Mouse (Mus musculus) frontal cortex, postnatal 14 days (tissue): ENCODE data around the gene Fam161a.

Experiments used
- DNase-seq, 2 experiments: peaks; one replicate each; pipeline ENCODE4 v3.0.0; 2022; ENCODE audit warnings: low spot score in 2 of 2

Fam161a gene

DNA sequence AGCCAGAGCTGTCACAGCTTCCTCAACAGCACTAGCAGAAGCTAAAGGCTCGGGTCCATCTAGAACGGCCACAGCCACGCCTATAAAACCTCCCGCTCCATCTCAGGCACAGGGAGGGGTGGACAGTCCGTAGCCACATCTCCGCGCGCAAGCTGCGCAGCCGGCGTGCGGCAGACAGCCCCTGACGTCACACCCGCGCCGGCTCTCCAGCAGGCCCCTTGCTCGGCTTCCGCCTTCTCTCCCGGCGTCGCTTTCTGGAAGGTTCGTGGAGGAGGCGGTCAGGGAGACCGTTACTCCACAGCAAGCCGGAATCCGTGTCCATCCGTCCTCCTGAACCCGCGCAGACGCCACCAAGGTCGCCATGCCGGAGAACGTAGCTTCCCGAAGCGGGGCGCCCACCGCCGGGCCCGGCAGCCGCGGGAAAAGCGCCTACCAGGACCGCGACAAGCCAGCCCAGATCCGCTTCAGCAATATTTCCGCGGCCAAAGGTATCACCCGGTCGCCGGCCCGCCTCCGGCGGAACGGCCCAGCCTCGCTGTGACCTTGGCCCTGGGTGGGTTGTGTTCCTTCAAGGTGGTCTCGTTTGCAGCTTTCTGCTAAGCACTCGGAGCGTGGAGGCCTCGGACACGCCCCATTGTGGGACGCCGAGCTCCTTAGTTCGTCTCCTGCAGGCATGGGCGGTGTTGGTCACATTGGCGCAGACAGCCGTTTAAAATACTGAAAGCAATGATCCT, 16.8 kb upstream of the Fam161a start, which contains the start of gene Cct4:
Gene Cct4, plus strand, starts transcription at position 127 of the 734 bp plus-strand sequence.
- peak; percentile 85 to 88 for DNase-seq

DNA sequence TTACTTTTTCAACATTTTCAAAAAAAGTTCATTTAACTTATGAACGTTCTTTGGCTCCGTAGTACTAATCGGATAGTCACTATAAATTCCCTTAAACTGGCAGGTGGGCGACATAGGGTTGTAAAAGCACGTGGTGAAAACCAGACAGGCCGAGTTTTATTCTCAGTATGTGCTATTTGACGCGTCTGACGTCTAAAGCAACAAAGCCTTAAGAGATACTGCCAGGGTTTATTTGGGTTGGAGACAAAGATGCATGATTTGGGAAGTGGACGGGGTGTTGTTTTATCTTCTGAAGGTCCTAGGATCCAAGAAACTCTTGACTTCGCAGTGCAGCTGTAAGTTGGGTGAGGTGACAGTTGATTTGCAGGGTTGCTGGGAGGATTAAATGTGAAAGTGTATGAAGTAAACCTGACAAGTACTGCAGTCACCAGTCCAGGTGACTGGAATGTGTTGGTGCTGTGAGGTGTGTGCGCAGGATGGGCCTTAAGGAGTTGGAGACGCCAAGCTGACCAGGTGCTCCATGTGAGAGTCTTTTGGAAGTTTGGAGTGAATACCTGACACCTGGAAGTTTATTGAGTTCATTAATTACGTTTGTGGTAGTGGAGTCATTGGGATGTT, 16.0 kb upstream of the Fam161a start:
- DNase-seq = no peak

DNA sequence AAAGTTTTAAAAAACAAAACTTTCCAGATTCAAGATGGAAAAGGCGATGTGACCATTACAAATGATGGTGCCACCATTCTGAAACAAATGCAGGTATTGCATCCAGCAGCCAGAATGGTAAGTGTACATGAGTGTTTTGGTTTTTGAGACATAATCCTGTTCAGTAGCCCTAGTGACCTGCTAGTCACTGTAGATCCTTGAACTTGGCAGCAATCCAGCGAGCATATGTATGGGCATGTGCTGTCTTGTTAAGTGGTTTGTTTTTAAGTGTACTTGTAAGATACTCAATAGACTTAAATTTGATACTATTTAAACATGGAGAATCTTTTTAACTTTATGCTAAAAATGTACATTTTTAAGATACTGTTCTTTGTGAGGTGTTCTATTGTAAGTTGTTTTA, 13.1 kb upstream of the Fam161a start:
- no peak for DNase-seq

DNA sequence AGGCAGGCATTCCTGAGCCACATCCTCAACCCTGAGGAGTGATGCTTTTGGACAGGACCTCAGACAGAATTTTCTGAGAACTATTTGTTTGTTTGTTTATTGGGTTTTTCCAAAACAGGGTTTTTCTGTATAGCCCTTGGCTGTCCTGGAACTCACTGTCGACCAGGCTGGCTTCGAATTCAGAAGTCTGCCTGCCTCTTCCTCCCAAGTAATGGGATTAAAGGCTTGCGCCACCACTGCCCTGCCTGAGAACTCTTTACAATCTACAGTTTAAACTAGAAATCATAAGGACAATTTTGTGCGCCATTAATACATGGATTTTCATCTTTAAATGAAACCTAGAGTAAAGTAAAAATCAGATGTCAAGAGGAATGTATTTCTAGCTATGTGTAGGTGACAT, 11.9 kb upstream of the Fam161a start:
- DNase-seq = no peak

DNA sequence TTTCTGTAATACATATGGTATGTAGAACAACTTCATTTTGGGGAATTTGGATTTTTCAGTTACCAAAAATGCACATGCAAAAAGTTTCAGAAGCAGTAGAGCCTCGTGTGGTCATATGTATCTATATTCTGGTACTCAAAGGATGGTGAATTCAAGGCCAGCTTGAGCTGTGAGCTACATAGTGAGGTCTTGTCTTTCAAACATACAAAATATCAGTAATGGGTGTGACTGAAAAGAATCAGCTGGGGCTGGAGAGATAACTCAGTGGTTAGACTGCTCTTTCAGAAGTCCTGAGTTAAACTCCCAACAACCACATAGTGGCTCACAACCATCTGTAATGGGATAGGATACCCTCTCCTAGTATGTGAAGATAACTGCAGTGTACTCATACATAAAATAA, 9.0 kb upstream of the Fam161a start:
- DNase-seq = no peak

DNA sequence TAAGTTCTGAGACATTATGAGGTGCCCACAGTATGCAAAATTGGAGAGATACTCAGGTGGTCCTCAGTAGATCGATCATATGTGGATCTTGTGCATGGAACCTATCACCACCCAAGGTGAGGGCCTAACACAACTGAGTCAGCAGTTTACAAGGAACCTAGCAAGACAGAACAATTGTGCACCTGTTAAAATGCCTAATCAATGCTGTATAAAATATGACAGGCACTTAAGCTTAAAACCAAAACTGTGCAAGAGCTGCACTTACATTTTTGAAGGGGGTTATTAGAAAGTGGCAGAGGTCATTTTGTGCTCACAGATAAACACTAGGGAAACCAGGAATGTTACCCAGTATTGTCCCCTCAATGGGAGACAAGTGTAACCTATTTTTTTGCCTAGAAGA, 2.1 kb upstream of the Fam161a start:
- DNase-seq = no peak

DNA sequence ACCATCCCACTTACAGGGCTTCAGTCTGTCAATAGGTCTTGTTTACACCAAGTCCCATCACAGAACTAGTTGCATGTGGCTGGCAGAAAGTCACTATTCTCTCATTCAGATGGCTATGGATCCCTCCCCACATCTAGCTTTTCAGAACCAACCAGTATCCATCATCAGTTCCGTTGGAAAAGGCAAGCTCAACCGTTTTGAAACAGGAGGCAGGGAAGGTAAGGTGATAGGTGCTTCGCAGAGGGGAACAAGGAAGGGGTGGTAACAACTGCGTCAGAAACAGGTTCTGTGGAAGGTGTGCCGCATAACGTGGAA, 208 bp upstream of the Fam161a start:
- no peak for DNase-seq

DNA sequence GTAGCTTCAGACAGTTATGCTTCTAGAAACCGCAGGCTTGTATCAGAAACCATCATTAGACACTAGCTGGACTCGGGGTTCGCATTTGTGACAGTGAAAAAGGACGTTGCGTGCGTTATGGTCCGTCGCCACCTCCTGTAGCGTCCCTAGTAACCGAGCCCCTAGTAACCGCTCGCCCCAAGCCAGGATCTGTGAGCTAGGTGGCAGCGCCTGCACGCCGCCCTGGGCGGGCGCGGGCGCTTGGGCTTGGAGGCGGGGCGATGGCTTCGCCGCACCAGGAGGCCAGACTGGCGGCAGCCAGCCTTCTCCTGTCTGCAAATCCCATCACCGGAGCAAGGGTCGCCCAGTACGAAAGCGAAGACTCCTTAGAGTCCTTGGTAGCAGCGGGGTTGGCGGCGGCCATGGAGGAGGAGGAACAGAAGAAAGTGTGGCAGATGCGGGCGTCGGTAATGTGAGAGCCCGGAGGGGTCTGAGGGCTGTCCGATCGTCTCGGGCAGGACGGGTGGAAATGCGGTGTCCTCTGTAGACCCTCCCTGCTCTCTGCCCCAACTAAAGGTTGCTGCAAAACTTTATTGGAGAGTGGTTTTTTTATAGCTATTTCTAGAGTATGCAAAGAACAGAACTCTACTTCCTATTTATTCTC, 971 bp downstream of the Fam161a start:
- peak; percentile 71 for DNase-seq

DNA sequence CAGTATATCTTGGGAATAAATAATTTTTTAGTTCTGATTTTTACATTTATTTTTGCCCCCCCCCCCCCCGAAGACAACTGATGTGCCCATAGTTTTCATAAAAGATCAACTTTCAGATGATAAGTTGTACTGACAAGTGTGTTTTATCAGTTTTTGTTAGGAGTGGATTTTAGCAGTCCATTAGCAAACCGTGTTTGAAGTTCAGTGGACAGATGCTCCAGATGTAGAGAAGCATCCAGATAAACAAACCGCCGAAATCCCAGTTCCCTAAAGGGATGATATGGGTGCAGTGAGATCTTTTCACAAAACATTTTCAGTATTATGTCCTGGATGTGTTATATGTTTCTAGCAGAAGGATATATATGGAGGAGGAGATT, 1.5 kb downstream of the Fam161a start:
- DNase-seq = no peak

DNA sequence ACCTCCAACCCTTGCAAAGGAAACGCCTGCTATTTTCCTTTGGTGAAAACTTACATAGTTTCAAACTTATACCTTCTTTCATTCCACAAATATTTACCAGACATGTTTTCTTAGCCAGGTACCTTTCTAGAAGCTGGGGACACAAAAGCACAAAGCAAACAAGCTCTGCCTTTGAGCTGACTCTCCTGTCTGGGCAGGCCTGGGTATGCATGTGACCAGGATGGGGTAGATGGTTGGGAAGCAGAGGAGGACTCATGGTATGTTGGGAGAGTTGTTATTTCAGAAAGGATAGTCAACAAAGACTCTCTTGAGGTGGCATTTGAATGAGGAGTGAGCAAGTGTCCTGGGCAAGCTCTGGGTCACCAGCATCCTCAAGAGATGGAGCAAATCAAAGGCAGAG, 5.8 kb downstream of the Fam161a start:
- no peak for DNase-seq

DNA sequence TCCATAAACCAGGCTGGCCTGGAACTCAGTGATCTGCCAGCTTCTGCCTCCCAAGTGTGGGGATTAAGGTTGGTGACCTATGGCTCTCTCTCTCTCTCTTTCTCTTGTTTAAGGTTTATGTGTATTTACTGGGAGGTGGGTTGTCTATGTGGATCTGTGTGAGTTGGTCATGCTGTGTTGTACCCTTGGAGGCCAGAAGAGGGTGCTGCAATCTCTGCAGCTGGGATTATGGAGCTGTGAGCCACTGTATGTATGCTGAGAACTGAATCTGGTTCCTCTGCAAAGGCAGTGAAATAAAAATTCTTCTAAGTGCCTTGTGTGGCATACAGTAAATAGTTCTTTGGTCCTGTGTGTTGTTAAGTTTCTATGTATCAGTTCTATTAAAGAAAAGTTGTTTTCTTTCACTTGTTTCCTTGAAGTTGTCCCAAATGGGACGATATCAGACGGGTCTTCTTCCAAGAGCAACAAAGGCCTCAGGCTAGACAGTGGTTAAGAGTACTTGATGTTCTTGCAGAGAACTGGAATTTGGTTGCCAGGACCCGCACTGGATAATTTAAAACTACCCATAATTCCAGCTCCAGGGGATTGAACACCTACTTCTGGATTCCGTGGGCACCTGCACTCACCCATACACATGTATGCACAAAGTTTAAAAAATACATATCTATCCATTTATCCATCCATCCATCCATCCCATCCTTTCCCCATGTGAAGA, 6.4 kb downstream of the Fam161a start:
- DNase-seq = no peak

DNA sequence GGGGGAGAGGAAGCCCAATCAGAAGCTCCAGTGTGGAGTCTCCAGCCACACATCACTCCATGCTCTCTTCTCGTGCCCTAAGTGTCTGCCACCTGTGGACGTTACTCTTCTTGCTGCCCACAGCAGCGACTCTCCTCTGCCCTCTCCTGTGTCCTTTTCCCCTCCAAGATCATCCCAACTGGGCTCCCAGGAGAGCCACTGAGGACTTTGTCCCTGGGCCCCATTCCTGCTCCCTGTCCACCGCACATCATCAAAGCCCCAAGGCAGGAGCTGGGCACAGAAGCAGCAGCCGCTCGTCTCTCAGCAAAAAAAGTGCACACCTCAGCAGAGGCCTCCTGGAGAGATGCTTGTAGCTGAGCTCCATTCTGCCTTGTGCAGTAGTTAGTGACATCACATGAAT, 7.7 kb downstream of the Fam161a start:
- DNase-seq = no peak

DNA sequence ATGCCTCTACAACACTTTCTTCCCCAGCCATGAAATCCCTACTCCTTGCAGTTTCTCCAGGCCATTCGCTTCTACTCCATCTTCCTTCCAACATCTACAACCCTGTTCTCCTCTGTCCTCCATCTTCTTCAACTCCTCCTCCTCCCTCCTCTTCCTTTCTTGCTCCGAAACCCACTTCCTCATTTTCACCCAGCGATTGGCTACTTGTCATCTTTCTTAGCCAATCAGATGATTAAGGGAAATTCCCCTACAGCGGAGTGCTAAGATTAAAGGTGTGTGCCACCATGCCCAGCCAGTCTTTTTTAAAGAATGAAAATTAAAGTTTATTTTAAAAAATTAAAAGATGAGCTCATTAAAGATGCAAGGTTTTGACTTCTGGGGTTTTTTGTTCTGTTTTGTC, 10.6 kb downstream of the Fam161a start:
- DNase-seq = no peak

DNA sequence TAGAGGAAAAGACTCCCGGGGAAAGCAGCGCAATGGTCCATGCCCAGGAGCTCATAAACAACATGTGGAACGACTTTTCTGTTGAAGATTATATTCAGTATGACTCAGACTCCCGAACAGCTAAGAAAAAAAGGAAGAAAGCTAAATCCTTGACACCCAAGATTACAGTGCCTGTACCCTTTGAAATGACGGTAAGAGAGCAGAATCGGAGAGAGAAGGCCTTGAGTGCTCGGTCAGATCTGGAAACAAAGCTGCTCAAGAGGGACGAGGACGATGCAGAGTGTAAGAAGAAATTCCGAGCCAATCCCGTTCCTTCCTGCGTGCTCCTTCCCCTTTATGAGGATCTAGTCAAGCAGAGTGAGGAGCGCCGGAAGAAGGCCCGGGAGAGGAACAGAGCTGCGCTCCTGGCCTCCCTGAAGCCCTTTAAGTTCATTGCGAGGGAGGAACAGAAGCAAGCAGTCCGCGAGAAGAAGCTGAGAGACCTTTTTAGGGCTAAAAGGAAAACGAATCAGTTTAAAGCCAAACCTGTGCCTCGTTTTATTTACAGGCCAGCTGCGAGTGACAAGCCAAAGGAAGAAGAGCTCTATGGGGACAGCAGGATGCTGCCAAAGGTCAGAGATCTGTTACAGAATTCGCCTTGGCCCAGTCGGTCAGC, 12.9 kb downstream of the Fam161a start:
- no peak for DNase-seq

DNA sequence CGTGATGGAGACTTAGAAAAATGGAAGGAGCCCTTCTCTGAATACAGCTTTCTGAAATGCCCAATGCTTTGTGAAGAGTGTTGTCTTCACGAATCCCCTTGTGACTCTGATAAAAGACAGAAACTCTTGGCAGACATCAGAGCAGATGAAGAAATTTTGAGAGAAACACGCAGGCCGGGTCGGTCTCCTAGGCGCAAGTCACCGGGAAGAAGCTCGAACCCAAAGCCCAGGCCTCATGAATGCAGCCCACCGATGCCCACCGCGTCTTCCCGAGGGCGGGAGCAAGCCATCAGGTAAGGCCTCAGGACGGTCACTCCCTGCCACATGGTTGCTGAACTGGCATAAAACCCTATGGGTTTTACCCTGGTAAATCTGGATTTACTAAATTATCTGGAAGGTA, 13.5 kb downstream of the Fam161a start:
- no peak for DNase-seq

DNA sequence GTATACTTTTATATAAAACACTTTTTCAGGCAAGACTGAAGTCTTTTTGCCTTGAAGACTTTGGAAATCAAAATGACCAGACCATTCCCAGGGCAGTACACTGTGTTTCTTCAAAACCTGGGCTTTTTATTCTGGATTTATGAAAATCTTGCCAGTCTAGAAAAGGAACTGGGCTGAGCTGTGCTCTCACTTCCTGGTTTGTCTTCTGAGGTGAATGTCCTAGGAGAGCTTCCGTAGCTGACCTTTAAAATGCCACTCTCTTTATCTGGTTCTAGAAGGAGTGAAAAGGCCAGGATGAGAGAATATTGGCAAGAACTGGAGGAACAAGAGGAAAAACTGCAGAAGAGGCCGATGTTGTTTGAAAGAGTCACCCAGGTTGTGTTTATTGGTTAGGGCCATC, 15.8 kb downstream of the Fam161a start:
- DNase-seq = no peak

DNA sequence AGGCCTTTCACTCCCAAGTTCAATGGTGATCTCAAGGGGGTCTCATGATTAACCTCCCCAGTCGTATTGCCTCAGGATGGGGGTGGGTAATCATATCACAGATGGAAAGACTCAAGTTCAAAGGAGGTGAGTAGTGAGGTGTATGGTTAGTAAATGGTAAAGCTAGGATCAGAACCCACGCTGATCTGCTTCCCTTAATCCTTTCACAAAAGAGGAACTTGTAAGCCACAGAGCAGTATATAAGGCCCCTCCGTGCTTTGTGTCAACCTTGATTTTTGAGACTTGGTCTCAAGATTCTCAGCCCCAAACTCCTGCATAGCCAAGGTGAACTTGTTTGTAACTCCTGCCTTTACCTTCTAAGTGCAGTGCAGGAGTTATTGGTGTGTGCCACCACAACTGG, 16.8 kb downstream of the Fam161a start:
- no peak for DNase-seq

DNA sequence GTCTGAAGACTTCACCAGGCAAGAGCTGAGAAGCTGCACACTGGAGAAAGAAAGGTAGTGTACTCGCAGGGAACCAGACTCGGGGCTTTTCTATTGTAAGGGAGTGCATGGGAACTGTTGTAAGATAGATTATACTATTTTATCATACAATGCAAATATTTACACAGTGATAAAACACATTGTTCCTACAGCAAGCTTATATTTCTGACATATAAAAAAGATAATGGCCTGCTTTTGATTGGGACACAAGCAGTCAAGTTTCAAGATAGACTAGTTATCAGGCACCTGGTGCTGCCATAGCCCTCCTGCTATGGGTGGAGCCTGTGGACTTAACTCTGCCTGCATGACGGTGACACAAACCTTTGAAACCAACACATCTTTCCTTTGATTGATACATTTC, 21.6 kb downstream of the Fam161a start:
- DNase-seq = no peak

DNA sequence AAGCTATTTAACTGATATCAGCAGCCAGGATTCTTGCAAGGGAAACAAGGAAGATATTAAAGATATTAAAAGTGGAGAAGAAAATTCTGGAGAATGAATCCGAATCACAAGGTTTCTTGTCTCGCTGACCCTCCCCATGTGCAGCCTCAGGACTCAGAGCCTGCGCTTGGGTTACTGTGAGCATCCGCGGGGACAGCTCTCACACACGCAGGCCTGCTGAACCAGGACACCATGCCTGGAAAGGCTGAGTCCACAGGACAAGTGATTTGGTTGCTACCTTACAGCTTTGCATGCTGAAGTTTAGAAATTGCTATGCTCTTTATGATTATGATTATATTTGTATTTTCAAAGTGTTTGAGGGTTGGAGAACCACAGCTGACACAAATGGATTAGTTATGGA, 22.1 kb downstream of the Fam161a start:
- no peak for DNase-seq

DNA sequence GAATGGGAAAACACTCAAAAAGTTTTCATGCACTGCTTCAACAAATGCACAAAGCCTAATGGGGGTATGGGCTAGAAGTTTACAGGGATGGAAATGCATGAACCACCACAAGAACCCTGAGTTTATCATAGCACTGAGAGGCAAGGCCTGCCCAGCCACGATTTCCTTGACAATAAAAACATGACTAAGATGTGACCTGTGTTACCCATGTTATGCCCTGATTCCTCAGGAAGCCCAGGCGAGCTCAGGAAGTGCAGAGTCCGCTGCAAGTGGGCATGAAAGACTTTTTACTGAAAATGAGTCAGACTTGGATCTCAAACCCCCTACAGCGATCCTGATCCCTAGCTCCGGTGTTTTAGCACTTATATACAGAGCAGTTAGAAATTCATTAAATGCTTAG, 39.9 kb downstream of the Fam161a start:
- DNase-seq = no peak

DNA sequence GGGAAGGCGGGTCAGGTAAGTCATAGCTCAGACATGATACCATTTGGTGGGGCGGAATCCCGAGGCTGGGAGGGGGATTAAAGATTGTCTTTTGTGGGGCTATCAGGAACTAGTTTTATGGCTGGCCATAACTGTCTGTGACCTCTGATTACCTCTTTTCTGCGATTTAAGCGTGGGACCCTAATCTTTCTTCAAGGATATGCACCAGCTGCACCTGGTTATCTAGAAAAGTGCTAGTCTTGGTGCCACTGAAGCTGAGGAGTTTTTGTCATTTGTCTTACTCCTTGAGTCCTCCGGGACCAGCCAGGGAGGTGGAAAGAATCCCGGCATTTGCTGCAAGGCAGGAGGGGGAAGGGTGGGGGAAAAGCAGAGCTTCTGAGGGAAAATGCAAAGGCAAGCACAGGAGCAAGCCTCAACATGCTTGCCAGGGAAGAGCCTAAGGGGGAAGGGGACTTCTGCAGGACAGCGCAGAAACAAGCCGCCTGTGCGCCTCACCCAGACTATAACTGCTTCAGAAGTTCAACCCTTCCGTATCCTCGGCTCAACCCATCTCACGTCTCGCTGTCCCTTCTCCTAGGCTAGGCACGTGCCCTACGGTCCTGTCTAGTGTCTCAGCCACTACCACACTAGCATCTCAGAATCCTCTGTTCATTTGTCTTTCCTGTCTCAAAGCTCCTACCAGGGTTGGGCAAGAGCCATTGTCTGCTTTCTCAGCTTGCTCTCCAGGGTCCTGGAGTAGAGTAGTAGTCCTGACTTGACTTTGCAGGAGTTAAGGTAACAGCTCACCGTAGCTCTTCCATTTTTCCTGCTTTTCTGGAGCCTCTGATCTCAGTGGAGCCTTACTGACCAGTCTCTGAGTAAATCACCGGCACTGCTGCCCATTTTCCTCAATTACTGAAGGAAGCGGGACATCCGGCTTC, 40.6 kb downstream of the Fam161a start:
- no peak for DNase-seq
